Mouse (Mus musculus) heart, embryonic 13.5 days (tissue): ENCODE measurements around the gene Sash3. TPM values are rescaled to one million over a fixed set of nuclear protein-coding genes. Genes with fewer than 3 reads are reported as not detected.
A peak's percentile ranks its signal among the peaks of the same experiment; 100 is the strongest.
"Not testable (repeated sequence)": the region's sequence is repeated elsewhere in the genome, so short reads cannot be mapped to it uniquely, and the experiment has no call there.

Source experiments
- ATAC-seq: fragments of 200-750 bp; cut with Nextera tagmentation; 2 replicates; pipeline ENCODE4 v1.8.0; 2017; ENCODE audit warnings: moderate TSS enrichment; ENCODE audit not compliant: insufficient number of reproducible peaks, low FRiP score, low TSS enrichment; ENCODE audit errors: extremely low read depth
- H3K27ac ChIP-seq: fragments of 300-500 bp; sonication (generic); replicated peaks from 2 replicates; pipeline ENCODE4 v1.5.1; 2015; ENCODE audit warnings: moderate library complexity, mild to moderate bottlenecking, inconsistent platforms
- H3K27me3 ChIP-seq: fragments of 300-500 bp; sonication (generic); replicated peaks from 2 replicates; pipeline ENCODE4 v1.6.1; 2015; ENCODE audit warnings: mild to moderate bottlenecking, inconsistent platforms
- H3K36me3 ChIP-seq: fragments of 300-500 bp; sonication (generic); 2 replicates; pipeline ENCODE4 v1.6.1; 2015; ENCODE audit warnings: mild to moderate bottlenecking, inconsistent platforms
- H3K4me1 ChIP-seq: fragments of 300-500 bp; sonication (generic); 2 replicates; pipeline ENCODE4 v1.6.1; 2015; ENCODE audit warnings: inconsistent platforms
- H3K4me2 ChIP-seq: fragments of 300-500 bp; sonication (generic); 2 replicates; pipeline ENCODE4 v1.6.1; 2015; ENCODE audit warnings: inconsistent platforms, mild to moderate bottlenecking, moderate library complexity
- H3K4me3 ChIP-seq: fragments of 300-500 bp; sonication (generic); 2 replicates; pipeline ENCODE4 v1.5.1; 2015; ENCODE audit warnings: moderate library complexity, mild to moderate bottlenecking, inconsistent platforms
- H3K9ac ChIP-seq: fragments of 300-500 bp; sonication (generic); 2 replicates; pipeline ENCODE4 v1.6.1; 2015; ENCODE audit warnings: inconsistent platforms, mild to moderate bottlenecking, moderate library complexity
- H3K9me3 ChIP-seq: fragments of 300-500 bp; sonication (generic); 2 replicates; pipeline ENCODE4 v1.6.1; 2016; ENCODE audit warnings: inconsistent platforms
- WGBS: fragments of 180-500 bp; shearing (Covaris S2); methylation state at CpG from one replicate; pipeline ENCODE4 v1.1.7; 2015; ENCODE audit warnings: mixed read lengths; 5-methylcytosine and 5-hydroxymethylcytosine counted together
- polyA plus RNA-seq: library from polyadenylated mRNA; unstranded; fragments of >200 nt; fragmentation: Nextera tagmentation; extraction: Ambion mirVana; gene quantifications from 2 replicates; pipeline ENCODE4 v1.2.1, GENCODE M21; 2015

Sash3 gene
- polyA plus RNA-seq, 1 experiment from 2014 or later: 2.0 TPM

GRCm38 (mm10) chrX:48204469-48204868, 58.2 kb downstream of the Sash3 start:
- 77% methylated on average over 6 of the region's 6 CpGs for WGBS
- ATAC-seq: no peak
- no peaks in the 10 kb centered on the region for H3K9me3 ChIP-seq

GRCm38 (mm10) chrX:48207761-48208487, 61.7 kb downstream of the Sash3 start:
- Histone ChIP-seq H3K4me2 (peak overlapping the region; percentile 71), H3K36me3 (no peaks in the 10 kb centered on the region), H3K27ac (0 out of 2 replicates have a peak overlapping the region, but pooled peaks have one; percentile 20), H3K9ac (peak overlapping the region; percentile 83), H3K9me3 (no peaks in the 10 kb centered on the region), H3K27me3 (peaks cover 8% of the 10 kb centered on the region), H3K4me3 (peak overlapping the region; percentile 72), H3K4me1 (peaks cover 5% of the 10 kb centered on the region; the same call in 1 of the 2 replicates)
- ATAC-seq: peak; percentile 64; the same call in 1 of the 2 replicates
- WGBS: 11% methylated on average over 31 of the region's 36 CpGs

More at GRCm38 (mm10) chrX:48204469-48204868, 58.2 kb downstream of the Sash3 start:
- H3K27me3 ChIP-seq: peaks cover 3% of the 10 kb centered on the region
- 0 out of 2 replicates have a peak, but pooled peaks cover 4% of the 10 kb centered on the region for H3K36me3 ChIP-seq
- H3K4me1 ChIP-seq: peaks cover 12% of the 10 kb centered on the region
- H3K27ac ChIP-seq: no peak overlapping the region
- H3K4me2 ChIP-seq: no peak overlapping the region
- H3K9ac ChIP-seq: no peak overlapping the region
- no peak overlapping the region for H3K4me3 ChIP-seq

GRCm38 (mm10) chrX:48208519-48209185, 62.4 kb downstream of the Sash3 start, which contains the start of gene Zdhhc9:
Gene Zdhhc9 (minus strand): TSS chrX:48208878.
- Histone ChIP-seq H3K4me3 (peak within 1 kb of the TSS; percentile 72), H3K9me3 (no peaks in the 10 kb centered on the region), H3K27ac (0 out of 2 replicates have a peak within 1 kb of the TSS, but pooled peaks have one; percentile 24), H3K4me2 (peak within 1 kb of the TSS; percentile 71), H3K27me3 (peaks cover 8% of the 10 kb centered on the region), H3K9ac (peak within 1 kb of the TSS; percentile 83), H3K4me1 (peaks cover 5% of the 10 kb centered on the region; the same call in 1 of the 2 replicates), H3K36me3 (no peaks in the 10 kb centered on the region)
- ATAC-seq: peak; percentile 91
- 9% methylated on average over 31 of the region's 34 CpGs for WGBS

GRCm38 (mm10) chrX:48209746-48210145, 63.5 kb downstream of the Sash3 start:
- WGBS: 94% methylated on average over 2 of the region's 4 CpGs
- H3K9me3 ChIP-seq, H3K9ac ChIP-seq, H3K4me1 ChIP-seq, H3K27ac ChIP-seq, H3K27me3 ChIP-seq, H3K36me3 ChIP-seq, H3K4me2 ChIP-seq, ATAC-seq, H3K4me3 ChIP-seq: not testable (repeated sequence)

Other genes starting within 250 kb of the Sash3 start
- 11.3 and 11.7 TPM in 2 replicates for gene Ocrl, start 234.0 kb upstream of the Sash3 start, polyA plus RNA-seq
- gene Apln, start 111.6 kb upstream of the Sash3 start, polyA plus RNA-seq: 5.6 and 6.0 TPM in 2 replicates
- 0.29 and 0.47 TPM in 2 replicates for gene Xpnpep2, start 37.7 kb upstream of the Sash3 start, polyA plus RNA-seq
- gene Zdhhc9, start 62.4 kb downstream of the Sash3 start, polyA plus RNA-seq: 2.2 and 3.0 TPM in 2 replicates
- 9.7 and 9.8 TPM in 2 replicates for gene Utp14a, start 110.4 kb downstream of the Sash3 start, polyA plus RNA-seq
- 3.8 and 4.1 TPM in 2 replicates for gene Bcorl1, start 194.9 kb downstream of the Sash3 start, polyA plus RNA-seq